9 mouse cellular contexts compared by ENCODE assay signal in the genomic region with DNA sequence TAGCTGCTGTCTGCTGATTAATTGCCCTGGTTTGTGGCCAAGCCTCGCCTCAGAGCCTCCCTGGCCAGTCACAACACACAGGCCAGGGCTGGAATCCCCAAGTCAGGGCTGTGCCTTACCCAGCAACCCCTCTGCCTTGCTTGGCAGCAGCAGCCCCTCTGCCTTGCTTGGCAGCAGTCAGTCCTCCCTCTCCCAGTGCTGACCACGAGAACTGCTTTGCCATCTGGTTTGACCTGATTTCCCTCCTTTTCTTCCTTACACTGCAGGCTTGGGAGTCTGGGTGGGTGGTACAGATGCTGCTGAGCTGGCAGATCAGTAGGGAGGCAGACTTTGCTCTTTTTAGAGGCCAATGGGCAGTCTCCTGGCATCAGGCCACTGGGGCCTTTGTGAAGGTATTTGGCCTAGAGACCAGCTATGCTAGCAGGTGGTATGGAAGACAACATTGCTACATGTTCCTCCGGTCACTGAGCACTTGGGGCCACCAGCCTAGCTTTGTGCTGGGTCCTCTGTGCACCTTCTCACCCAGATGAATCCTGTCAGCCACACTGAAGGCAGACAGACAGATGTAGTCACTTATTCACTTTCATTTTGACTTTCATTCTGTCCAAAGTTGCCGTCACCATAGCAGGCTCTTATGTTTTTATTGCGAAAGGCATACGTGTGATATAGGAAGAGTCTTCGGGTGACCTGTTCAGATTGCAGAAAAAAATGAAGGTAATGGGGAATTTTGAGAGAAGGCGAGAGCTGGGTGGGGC.
A peak's percentile ranks its signal among the peaks of the same experiment; 100 is the strongest.
DNase-seq lines count a peak whose midpoint lies in the region; ATAC-seq lines count a peak whose summit lies in the region.
"Had no signal": no experiment of that assay in that cellular context is flagged by ENCODE, and none has a peak within 500 bp of the region (broad histone marks: within the 10 kb centered on the region; RNA-seq: fewer than 3 reads in every experiment).

No protein-coding gene starts in this region.

- H3K36me3 ChIP-seq in embryonic facial prominence, embryonic 15.5 days: no peaks in the 10 kb centered on the region
- 0 out of 2 replicates have a peak, but pooled peaks cover 4% of the 10 kb centered on the region for H3K36me3 ChIP-seq in liver, embryonic 13.5 days
- H3K36me3 ChIP-seq: heart, embryonic 13.5 days had no signal

- no peak overlapping the region for H3K4me2 ChIP-seq in embryonic facial prominence, embryonic 15.5 days (replicated peaks)
- no peak overlapping the region for H3K4me2 ChIP-seq in liver, embryonic 13.5 days
- H3K4me2 ChIP-seq: heart, embryonic 13.5 days had no signal

- 0 out of 2 replicates have a peak overlapping the region, but pooled peaks have one; percentile 1 for H3K27ac ChIP-seq in embryonic facial prominence, embryonic 15.5 days (replicated peaks)
- H3K27ac ChIP-seq in liver, embryonic 13.5 days: peak overlapping the region; percentile 96
- H3K27ac ChIP-seq: heart, embryonic 13.5 days had no signal

- H3K4me1 ChIP-seq in embryonic facial prominence, embryonic 15.5 days: peaks cover 7% of the 10 kb centered on the region; the same call in 1 of the 2 replicates
- H3K4me1 ChIP-seq in liver, embryonic 13.5 days (replicated peaks): peaks cover 89% of the 10 kb centered on the region

- H3K9me3 ChIP-seq in embryonic facial prominence, embryonic 15.5 days (replicated peaks): no peaks in the 10 kb centered on the region
- H3K9me3 ChIP-seq in liver, embryonic 13.5 days (replicated peaks): no peaks in the 10 kb centered on the region; the same call in 1 of the 2 replicates
- H3K9me3 ChIP-seq: heart, embryonic 13.5 days had no signal

- H3K27me3 ChIP-seq in embryonic facial prominence, embryonic 15.5 days: no peaks in the 10 kb centered on the region
- H3K27me3 ChIP-seq in liver, embryonic 13.5 days: no peaks in the 10 kb centered on the region
- H3K27me3 ChIP-seq: heart, embryonic 13.5 days had no signal

- 77% methylated on average over 8 of the region's 8 CpGs for WGBS in embryonic facial prominence, embryonic 15.5 days
- 74% methylated on average over 8 of the region's 8 CpGs for WGBS in liver, embryonic 13.5 days (ENCODE audit: insufficient replicate concordance)

- H3K9ac ChIP-seq in embryonic facial prominence, embryonic 15.5 days: no peak overlapping the region
- peak overlapping the region; percentile 60 for H3K9ac ChIP-seq in liver, embryonic 13.5 days
- H3K9ac ChIP-seq: heart, embryonic 13.5 days had no signal

- DNase-seq in layer of hippocampus, adult 11-12 months (ENCODE audit: low spot score): peak; percentile 51
- DNase-seq in layer of hippocampus, adult 9-10 months (ENCODE audit: low spot score): no peak
- peak; percentile 97 for DNase-seq in adipocyte (ENCODE audit: low spot score)
- DNase-seq in kidney, adult 18-20 months: peak; percentile 88
- no peak for DNase-seq in liver, embryonic 13.5 days
- DNase-seq in right cerebral cortex, adult 18-20 months: peak; percentile 65
- no peak for DNase-seq in thymus, postnatal 25 days

- no peak for ATAC-seq in embryonic facial prominence, embryonic 15.5 days (ENCODE audit: insufficient number of reproducible peaks, low FRiP score, low TSS enrichment, low read depth)
- no peak for ATAC-seq in liver, embryonic 13.5 days (ENCODE audit: low read depth)

- no peak overlapping the region for H3K4me3 ChIP-seq in embryonic facial prominence, embryonic 15.5 days (replicated peaks)
- no peak overlapping the region for H3K4me3 ChIP-seq in liver, embryonic 13.5 days (replicated peaks)
- H3K4me3 ChIP-seq: heart, embryonic 13.5 days had no signal

Comparison
In these comparisons a context has a peak if more than half of its experiments do, and no peak if none do; other contexts are left out.
1. DNase-seq: peak in layer of hippocampus, adult 11-12 months (single experiment), adipocyte (single experiment), kidney, adult 18-20 months (single experiment) and right cerebral cortex, adult 18-20 months (single experiment); none in layer of hippocampus, adult 9-10 months (single experiment), liver, embryonic 13.5 days (single experiment) and thymus, postnatal 25 days (single experiment).